Mouse (Mus musculus) stomach, postnatal 0 days (tissue): ENCODE measurements around the gene Dlg3. TPM values are rescaled to one million over a fixed set of nuclear protein-coding genes. Genes with fewer than 3 reads are reported as not detected.

Source experiments
- ATAC-seq: fragments of 200-750 bp; cut with Nextera tagmentation; 2 replicates; pipeline ENCODE4 v1.8.0; 2017; ENCODE audit not compliant: low FRiP score, low TSS enrichment
- DNase-seq: peaks from one replicate; pipeline ENCODE4 v3.0.0-alpha.2; 2016; ENCODE audit warnings: low spot score
- H3K27ac ChIP-seq: fragments of 300-500 bp; sonication (generic); replicated peaks from 2 replicates; pipeline ENCODE4 v1.5.1; 2014; ENCODE audit warnings: mild to moderate bottlenecking, control low read depth
- H3K27me3 ChIP-seq: fragments of 300-500 bp; sonication (generic); 2 replicates; pipeline ENCODE4 v1.6.1; 2014; ENCODE audit warnings: low read length; ENCODE audit not compliant: control insufficient read depth, insufficient read depth
- H3K36me3 ChIP-seq: fragments of 300-500 bp; sonication (generic); 2 replicates; pipeline ENCODE4 v1.6.1; 2014; ENCODE audit warnings: low read length, mixed read lengths; ENCODE audit not compliant: control insufficient read depth, insufficient read depth
- H3K4me1 ChIP-seq: fragments of 300-500 bp; sonication (generic); replicated peaks from 2 replicates; pipeline ENCODE4 v1.6.1; 2014; ENCODE audit warnings: antibody characterized with exemption; ENCODE audit not compliant: control insufficient read depth, insufficient read depth
- H3K4me2 ChIP-seq: fragments of 300-500 bp; sonication (generic); replicated peaks from 2 replicates; pipeline ENCODE4 v1.6.1; 2014; ENCODE audit warnings: low read depth, mild to moderate bottlenecking, control low read depth, moderate library complexity
- H3K4me3 ChIP-seq: fragments of 300-500 bp; sonication (generic); 2 replicates; pipeline ENCODE4 v1.5.1; 2014; ENCODE audit warnings: low read depth, low read length, control low read depth
- H3K9ac ChIP-seq: fragments of 300-500 bp; sonication (generic); 2 replicates; pipeline ENCODE4 v1.6.1; 2014; ENCODE audit warnings: mild to moderate bottlenecking, low read length, control low read depth, mixed read lengths
- H3K9me3 ChIP-seq: fragments of 300-500 bp; sonication (generic); 2 replicates; pipeline ENCODE4 v1.6.1; 2016; ENCODE audit warnings: low read length; ENCODE audit not compliant: control insufficient read depth
- CTCF ChIP-seq: IDR thresholded peaks from 2 replicates; pipeline ENCODE4 v1.5.1; 2016; ENCODE audit warnings: antibody characterized with exemption, low read depth, mild to moderate bottlenecking, moderate library complexity
- EP300 ChIP-seq: optimal IDR thresholded peaks from 2 replicates; pipeline ENCODE3; 2016; ENCODE audit warnings: antibody characterized with exemption
- WGBS: fragments of 180-500 bp; shearing (Covaris S2); extraction: QIAGEN DNeasy Blood & Tissue Kit; methylation state at CpG from one replicate; pipeline ENCODE4 v1.1.7; 2014; 5-methylcytosine and 5-hydroxymethylcytosine counted together
- polyA plus RNA-seq: library from polyadenylated mRNA; unstranded; fragments of >200 nt; fragmentation: Nextera tagmentation; extraction: Ambion mirVana; gene quantifications from 2 replicates; pipeline ENCODE4 v1.2.1, GENCODE M21; 2015

Dlg3 gene
- 3.0 and 3.2 TPM in 2 replicates for polyA plus RNA-seq

DNA sequence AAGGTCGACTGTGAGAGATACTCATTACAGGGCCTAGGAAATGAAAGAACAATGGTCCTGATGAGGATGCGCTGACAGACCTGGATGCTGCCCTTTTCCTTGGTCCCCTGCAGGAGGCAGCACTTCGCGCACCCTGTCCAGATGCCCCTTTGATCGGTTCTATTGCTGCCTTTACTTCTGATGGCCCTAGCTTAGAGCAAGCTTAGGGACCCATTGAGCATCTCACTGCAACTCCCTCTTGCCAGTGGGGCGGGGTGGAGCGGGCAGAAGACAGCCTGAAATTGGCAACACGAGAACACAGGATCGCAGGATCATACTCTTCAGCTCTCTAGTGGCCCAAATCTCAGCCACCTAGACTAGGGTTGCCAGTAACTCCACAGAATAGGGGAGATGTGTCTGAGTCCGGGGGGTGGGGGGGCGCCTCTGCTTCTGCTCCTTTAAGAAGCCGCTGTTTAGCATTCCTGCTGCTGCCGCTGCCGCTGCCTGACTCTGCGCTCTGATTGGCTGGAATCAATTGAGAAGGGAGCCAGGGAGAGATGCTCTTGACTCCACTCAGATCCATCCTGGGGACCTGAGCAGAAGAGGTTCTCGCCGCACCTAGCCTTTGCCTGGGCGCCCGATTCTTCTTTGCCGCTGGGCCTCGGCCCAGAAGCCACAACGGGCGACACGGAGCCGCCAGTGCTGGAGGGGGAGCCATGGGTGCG, at the start of gene Dlg3:
Dlg3 (plus strand) TSS at position 542 of the 704 bp plus-strand sequence.
- peak; percentile 19 for DNase-seq
- Histone ChIP-seq H3K36me3 (no peaks in the 10 kb centered on the region), H3K9ac (no peak within 1 kb of the TSS), H3K9me3 (no peaks in the 10 kb centered on the region), H3K4me3 (peak within 1 kb of the TSS; percentile 30), H3K4me1 (no peaks in the 10 kb centered on the region), H3K27ac (no peak within 1 kb of the TSS), H3K4me2 (peak within 1 kb of the TSS; percentile 58), H3K27me3 (no peaks in the 10 kb centered on the region)
- ATAC-seq: peak; percentile 47; the same call in 1 of the 2 replicates
- 19% methylated on average over 24 of the region's 26 CpGs for WGBS
- TF ChIP-seq CTCF (peak; percentile 56), EP300 (no peak)

DNA sequence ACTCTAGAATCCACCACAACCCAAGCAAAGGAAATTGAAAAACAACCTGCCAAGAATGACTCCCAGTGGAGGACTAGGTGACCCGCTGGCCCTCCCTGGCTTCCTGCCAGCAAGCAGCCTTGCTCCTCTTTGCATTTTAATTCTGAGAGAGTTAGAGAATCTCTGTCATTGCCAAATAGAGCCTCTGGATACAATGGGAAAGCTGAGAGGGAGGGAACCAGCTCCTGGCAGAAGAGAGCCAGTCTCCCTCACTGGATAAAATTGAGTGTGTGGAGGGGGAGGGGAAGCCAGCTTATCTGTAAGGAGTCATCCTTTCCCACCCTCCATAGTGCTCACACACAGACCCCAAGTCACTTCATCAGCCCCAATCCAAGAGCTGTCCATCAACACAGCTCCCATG, 38.6 kb upstream of the Dlg3 start:
- Histone ChIP-seq H3K9ac (no peak overlapping the region), H3K27me3 (no peaks in the 10 kb centered on the region), H3K4me1 (no peaks in the 10 kb centered on the region), H3K9me3 (no peaks in the 10 kb centered on the region), H3K36me3 (no peaks in the 10 kb centered on the region), H3K27ac (no peak overlapping the region), H3K4me3 (no peak overlapping the region), H3K4me2 (no peak overlapping the region)
- no peak for TF ChIP-seq EP300
- no peak for TF ChIP-seq CTCF
- DNase-seq (no peak), ATAC-seq (no peak)
- WGBS: 26% methylated on average over 1 of the region's 1 CpGs

DNA sequence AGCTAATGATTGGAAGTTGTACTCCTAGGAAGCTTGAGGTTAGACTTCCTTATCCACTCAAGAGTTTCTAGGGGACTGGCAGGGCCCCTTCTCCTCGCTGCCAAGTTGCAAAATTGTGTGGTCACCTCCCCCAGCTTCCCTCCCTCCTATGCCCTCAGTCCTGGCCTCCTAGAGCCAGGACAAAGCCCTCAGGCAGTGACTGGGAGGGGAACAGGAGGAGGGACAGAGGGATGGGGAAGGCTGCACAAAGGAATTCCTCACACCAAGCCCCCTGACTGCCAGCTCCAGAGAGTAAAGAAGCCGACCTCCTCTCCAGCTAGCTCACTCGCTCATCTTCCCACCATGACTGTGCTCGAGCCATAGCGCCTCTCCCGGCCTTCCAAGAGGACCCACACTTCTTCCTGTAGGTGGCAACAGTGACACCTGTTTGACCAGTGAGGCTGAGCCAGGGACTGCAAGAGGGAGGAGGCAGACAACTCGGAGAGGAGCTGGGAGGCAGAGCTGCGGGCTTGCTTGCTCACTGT, 37.8 kb upstream of the Dlg3 start, which contains the start of gene Gdpd2:
Gdpd2 (plus strand) TSS at position 209 of the 524 bp plus-strand sequence.
- Histone ChIP-seq H3K4me2 (peak within 1 kb of the TSS; percentile 40), H3K4me1 (no peaks in the 10 kb centered on the region), H3K4me3 (0 out of 2 replicates have a peak within 1 kb of the TSS, but pooled peaks have one; percentile 10), H3K9me3 (no peaks in the 10 kb centered on the region), H3K36me3 (no peaks in the 10 kb centered on the region), H3K27ac (no peak within 1 kb of the TSS), H3K9ac (no peak within 1 kb of the TSS; the same call in 1 of the 2 replicates), H3K27me3 (no peaks in the 10 kb centered on the region)
- DNase-seq (peak; percentile 56), ATAC-seq (peak; percentile 72)
- no peak for TF ChIP-seq EP300
- TF ChIP-seq CTCF: peak; percentile 74
- 16% methylated on average over 8 of the region's 8 CpGs for WGBS

GRCm38 (mm10) chrX:100730266-100730665, 37.3 kb upstream of the Dlg3 start:
- ATAC-seq (no peak), DNase-seq (no peak)
- 35% methylated on average over 8 of the region's 8 CpGs for WGBS
- Histone ChIP-seq H3K9ac (no peak overlapping the region; the same call in 1 of the 2 replicates), H3K4me1 (no peaks in the 10 kb centered on the region), H3K36me3 (no peaks in the 10 kb centered on the region), H3K4me3 (0 out of 2 replicates have a peak overlapping the region, but pooled peaks have one; percentile 10), H3K27ac (no peak overlapping the region), H3K27me3 (no peaks in the 10 kb centered on the region), H3K4me2 (peak overlapping the region; percentile 40), H3K9me3 (no peaks in the 10 kb centered on the region)
- TF ChIP-seq EP300 (no peak), CTCF (no peak)

GRCm38 (mm10) chrX:100734359-100734758, 33.2 kb upstream of the Dlg3 start:
- Histone ChIP-seq H3K4me2 (no peak overlapping the region), H3K4me3 (no peak overlapping the region), H3K27me3 (no peaks in the 10 kb centered on the region), H3K4me1 (no peaks in the 10 kb centered on the region), H3K27ac (no peak overlapping the region), H3K9ac (no peak overlapping the region), H3K9me3 (no peaks in the 10 kb centered on the region), H3K36me3 (no peaks in the 10 kb centered on the region)
- ATAC-seq (no peak), DNase-seq (no peak)
- TF ChIP-seq CTCF: no peak
- TF ChIP-seq EP300: no peak
- 69% methylated on average over 7 of the region's 7 CpGs for WGBS

GRCm38 (mm10) chrX:100738918-100739317, 28.6 kb upstream of the Dlg3 start:
- Histone ChIP-seq H3K27me3 (no peaks in the 10 kb centered on the region), H3K4me2 (peak overlapping the region; percentile 45), H3K9ac (no peak overlapping the region), H3K27ac (no peak overlapping the region), H3K4me1 (no peaks in the 10 kb centered on the region), H3K4me3 (peak overlapping the region; percentile 19), H3K9me3 (no peaks in the 10 kb centered on the region), H3K36me3 (no peaks in the 10 kb centered on the region)
- peak; percentile 56 for DNase-seq
- 17% methylated on average over 14 of the region's 14 CpGs for WGBS
- no peak for TF ChIP-seq EP300
- TF ChIP-seq CTCF: peak; percentile 70
- peak; percentile 56; the same call in 1 of the 2 replicates for ATAC-seq
